Mouse (Mus musculus) 416B (cell line): Measurements from ENCODE around the gene Lpar3.
A peak's percentile ranks its signal among the peaks of the same experiment; 100 is the strongest.

Experiments used
- DNase-seq: peaks from one replicate; pipeline ENCODE4 v3.0.0; 2011; ENCODE audit warnings: low read depth

Gene Lpar3

DNA sequence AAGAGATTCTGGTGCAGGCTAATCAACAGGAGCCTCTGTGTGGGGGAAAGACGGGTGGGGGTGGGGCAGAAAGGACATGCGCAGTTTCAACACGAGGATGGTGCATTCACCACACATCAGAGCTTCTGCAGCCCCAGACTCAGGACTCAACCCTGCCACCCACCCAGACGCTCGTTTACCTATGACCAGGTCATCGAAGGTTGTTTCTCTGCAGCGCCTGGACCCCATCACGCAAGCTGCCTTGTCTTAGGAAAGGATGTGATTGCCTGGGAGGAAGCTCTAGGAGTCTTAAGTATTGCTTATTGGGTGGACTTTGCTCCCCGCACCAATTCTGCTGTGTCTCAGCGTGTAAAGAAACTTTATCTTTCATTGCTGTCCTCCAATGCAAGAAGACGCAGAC is 40.1 kb downstream of the Lpar3 start:
- no peak for DNase-seq

DNA sequence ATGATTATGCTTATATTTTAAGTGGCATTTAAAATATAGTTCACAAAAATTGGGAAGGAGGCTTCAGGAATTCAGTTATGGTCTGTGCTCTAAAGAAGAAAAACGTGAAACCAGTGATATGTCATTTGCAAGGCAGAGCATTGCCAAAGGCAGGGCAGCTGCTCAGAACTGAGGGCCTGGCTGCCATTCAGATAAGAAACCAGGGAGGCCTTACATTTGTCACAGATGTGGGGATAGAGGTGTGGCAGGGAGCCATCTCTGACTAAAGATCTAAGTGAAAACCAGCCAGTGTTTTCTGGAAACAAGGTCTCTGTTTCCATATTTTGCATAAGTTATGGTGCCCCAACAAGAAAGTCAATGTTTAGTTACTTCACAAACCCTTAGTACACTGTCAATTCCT is 41.8 kb downstream of the Lpar3 start:
- DNase-seq, result no peak

DNA sequence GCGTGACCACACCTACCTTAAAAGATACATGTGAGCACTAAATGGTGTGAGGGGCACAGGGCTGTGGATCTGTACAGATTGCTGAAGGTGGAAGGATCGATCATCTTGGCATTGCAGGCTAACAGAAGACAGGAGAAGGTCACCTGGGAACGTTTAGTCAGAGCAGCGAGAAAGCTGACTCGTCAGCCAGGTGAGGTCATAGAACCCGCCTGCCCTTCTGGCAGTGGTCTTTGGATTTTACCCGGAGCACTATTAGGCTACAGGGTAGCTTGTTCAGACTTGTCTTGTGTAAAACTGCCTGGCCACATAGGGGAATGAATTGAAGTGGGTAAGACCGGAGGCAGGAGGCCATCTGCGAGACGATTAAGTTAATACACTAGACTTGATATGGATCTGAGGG is 43.4 kb downstream of the Lpar3 start:
- no peak for DNase-seq

DNA sequence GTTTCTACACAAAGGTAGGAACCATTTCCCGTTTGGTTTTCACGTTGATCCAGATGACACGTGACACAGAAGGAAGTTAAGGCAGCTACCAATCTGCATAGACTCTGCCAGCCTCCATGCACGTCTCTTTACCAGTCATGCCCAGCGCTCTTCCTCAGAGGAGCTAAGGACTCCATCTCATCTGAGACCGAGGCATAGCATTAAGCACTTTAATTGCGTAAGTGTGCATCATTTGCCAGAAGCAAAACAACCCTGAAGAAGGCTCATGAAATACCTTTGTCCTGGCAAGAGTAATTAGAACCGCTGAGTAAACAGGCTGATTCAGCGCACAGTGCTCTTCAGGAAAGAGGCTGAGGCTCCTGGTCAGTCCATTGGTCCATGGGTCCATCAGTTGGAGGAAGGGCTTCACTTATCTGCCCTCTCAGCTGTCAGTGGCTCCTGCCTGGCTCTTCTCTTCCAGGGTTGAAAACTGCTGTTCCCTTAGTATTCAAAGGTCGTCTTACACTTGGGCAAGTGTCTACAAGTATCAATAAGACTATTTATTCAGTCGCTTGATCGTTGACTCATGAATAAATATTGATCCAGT is 44.9 kb downstream of the Lpar3 start:
- DNase-seq, result no peak

DNA sequence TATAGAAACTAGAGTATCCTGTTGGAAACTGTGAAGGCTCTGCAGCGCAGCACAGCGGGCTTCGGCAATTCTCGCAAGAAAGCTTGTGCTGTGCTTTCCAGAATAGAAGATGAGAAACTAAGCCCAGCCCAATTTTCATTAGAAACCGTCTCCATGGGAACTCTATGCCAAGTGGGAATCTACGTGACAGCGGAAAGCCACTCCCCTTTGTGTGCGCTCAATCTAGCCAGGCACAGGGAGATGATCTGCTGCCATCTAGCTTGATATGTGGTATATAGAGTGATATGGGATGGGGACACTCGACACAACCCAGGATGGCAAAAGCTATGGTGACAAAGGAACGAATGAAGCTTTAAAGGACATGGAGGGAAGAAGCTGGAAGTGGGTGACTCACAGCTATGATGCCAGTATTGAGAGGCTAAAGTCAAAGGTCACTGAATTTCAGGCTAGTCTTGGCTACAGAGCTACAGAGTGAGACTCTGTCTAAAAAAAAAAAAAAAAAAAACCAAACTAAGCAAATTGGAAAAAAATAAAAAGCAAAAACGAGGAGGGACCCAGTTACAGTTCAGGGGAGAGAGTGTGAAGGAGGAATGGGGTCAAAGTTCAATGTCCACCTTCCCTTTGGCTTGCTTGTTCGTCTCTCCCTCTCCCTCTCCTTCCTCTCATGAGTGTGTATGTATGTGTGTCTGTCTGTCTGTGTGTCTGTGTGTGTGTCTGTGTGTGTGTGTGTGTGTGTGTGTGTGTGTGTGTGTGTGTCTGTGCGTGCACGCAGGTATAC is 47.5 kb downstream of the Lpar3 start:
- no peak for DNase-seq

DNA sequence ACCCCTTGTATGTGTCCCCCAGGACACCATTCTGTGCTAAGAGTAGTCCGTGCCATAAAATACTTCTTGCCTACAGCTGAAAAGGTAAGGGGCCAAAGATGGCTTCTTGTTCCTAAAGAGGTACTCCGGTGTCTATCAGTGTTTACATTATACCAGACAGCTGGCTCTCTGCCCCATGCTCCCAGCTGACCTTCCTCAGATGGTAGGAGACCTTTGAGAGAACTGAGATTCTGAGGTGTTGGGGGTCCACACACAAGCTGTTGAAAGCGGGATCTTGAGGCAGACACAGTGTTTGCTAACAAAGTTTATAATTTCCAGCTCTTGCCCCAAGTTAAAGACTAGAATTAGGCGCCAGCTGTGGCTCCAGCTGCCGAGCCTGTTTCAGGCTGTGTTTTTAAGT is 53.7 kb downstream of the Lpar3 start:
- no peak for DNase-seq

DNA sequence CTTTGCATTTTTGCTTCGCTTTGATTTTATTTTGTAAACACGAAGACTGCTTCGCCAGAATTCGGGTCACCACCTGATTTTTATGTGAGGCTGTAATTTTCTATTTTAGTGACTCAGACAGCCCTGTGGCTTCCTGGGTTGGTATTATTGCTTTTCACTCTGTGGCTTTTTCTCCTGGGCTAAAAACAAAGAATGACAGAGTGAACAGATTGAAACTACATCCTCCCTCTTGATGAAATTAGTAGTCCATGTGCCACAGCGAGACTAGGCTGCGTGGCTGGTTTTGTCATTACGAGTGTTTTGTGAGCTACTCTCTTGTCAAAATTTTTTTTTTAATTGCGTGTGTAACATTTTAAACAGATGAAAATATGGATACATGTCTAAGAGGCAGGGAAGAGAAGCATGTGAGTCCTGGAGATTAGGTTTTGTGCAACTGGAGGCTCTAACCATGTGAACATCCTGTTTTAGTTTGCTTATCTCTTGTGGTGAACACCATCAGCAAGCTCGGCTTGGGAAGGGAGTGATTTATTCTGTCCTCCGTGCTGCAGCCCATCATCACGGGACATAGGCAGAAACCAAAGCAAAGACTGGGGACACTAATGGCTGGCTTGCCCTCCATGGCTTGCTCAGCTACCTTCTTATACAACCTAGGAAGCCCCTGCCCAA is 54.7 kb downstream of the Lpar3 start:
- DNase-seq, result peak; percentile 23

DNA sequence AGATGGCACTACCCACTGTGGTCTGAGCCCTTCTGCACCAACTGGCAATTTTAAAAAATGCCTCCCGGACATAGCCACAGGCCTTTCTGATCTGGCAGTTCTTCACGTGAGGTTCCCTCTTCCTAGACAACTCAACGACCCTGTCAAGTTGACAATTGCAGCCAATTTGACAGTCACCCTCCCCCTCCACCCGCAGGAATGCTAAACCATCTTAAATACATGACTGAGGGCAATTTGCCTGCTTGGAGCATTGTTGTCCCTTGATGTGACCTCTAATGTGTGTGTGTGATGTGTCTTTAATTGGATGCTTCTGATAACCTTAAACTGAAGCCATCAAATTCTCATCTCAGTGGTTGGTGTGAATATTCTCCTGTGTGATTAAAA is 55.3 kb downstream of the Lpar3 start:
- no peak for DNase-seq

DNA sequence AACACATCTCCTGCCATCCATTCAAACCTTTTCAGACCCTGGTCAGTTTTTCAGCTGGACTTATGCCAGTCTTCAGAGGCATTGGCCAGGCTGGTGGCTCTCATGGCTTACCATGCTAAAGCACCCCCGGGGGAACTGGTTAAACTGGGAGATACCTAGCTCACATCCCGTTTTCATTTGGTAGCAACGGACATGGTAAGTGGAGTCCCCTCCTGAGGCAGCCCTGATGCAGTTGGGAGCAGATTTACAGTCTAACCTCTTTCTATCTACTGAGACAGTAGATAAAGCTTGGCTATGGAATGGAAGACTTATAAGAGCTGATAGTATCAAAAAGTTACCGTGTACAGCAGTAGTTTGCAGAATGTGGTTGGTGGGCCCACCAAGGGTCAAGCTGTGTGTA is 56.2 kb downstream of the Lpar3 start:
- no peak for DNase-seq

DNA sequence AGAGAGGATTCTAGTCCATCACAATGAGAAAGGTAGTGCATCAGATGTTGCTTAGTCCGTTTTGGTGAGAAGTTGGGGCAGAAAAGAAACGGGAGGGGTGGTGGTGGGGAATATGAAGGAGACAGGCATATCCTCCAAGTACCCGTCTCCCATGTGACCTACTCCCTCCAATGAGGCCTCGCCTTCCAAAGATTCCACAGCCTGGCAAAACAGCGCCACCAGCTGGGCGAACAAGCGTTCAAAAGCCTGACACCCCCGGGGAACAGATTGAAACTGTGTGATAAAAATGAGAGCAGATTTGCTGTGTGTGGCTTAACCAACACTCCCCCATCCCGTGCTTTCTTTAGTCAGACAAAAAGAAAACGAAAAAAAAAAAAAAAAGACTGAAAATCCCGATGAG is 56.7 kb downstream of the Lpar3 start:
- DNase-seq, result peak; percentile 53

DNA sequence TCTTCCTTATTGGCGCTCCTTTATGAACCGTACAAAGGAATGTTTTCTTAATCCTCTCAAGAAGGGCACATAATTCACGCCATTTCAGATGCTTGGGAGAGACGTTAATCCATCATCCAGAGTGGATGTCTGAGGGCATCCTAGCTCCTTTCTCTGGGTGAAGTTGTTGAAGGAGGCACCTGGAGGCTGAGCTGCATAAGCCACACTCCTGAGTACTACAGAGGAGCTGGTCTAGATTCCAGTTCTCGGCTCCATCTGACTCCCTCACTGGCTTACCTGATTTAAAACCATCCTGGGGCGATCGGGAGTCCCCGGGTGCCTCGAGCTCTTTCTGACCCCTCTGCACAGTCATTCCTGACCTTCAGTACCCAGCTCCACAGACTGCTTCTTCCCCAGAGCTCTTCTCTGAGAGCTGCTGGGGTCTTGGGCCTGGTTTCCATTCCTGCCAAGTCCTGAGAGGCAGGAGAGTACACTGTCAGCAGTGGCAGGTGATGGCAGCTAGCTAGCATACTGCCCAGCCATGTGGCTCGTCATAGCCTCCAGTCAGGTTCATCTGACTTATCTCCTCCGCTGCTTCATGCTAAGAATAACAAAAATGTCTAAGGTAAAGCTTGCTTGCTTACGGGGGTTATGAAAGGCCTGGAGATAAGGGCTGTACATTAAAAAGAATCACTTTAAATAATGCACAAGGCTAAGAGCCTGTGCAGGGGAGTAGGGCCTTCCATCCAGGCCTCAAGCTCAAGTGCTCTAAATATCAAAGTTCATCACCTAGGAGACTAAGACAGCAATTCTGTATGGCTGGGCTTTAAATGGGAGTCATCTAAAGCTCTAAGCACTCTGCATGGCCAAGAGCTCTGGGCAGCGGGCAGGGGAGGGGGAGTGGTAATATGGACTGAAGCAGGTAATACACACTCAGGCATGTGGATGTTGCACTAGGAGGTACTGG is 57.7 kb downstream of the Lpar3 start:
- no peak for DNase-seq

DNA sequence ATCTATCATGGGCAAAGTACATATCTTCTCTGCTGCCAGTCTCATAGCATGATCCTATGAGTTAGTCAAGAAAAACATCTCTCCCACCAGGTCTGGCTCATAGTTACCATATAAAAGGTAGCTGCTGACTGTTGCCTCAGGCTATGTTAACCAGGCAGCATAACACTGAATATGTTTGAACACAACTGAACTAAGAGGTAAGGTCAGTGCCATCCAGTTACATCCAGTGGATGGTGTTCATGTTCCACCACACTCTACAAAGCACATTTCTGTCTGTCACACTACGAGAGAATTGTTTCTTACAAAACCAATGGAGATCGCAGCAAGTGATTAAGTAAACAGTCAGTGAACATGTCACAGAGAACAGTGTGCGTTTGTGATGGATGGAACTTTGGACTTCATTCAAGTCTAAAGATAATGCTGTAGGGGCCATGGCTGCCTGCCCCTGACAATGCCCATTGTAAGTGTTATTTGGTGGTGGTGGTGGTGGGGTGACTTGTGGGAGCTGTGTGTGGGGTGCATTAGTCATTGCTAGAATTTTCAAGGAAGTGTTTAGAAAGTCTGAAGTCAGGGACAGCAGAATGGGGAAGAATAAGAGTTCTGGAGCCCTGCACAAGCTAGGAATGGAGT is 63.1 kb downstream of the Lpar3 start:
- no peak for DNase-seq

DNA sequence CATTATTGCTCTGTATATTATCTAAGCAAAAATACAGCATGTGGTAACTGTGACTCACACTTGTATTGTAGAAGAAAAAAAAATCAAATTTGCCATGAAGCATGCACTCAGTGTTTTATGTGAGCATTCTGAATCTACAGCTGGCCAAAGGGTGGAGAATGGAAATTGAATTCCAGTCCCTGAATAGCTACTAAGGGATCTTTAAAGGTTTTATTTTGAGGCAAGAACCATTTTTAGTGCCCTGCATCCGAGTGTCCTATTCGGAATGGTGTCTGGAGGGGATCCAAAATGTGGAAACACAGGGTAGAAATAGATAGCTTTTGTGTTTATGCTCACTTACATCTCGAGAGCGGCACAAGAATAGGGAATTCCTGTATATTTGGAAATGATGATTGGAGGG is 65.4 kb downstream of the Lpar3 start:
- DNase-seq, result no peak

DNA sequence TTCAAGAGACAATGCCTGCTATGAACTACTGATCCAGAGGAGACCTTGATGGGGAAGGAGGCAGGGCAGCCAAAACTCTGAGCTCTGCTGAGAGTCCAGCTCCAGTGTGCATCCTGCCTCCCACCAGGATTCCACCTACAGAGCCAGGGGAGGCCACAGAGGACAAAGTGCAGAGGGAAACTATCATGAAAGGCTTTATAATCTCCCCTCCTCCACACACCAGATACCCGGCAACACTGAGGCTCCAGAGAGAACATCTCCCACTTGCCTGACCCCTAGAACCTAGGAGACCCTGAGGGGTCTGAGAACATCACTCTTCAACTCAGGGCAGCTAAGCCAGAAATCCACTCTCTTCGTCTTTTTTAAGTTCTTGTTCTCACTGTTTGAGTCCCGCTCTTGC is 71.2 kb downstream of the Lpar3 start:
- DNase-seq, result no peak

DNA sequence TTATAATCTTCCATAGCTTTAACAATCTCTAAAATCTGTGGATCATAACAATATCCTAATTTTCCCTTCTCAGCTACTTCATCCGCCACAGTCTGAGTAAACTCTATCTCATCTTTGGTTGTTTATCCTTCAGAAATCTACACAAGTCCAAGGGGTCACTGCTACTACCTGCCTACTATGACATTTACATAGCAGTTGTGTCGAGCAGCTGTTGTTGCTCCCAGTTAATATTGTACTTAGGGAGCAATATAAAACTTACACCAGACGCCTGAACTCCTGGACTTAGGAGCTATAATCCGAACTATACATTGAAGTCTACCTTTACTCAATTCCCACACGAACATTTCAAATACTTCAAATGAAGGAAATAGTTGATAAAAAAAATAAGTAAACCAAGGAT is 71.8 kb downstream of the Lpar3 start:
- no peak for DNase-seq

DNA sequence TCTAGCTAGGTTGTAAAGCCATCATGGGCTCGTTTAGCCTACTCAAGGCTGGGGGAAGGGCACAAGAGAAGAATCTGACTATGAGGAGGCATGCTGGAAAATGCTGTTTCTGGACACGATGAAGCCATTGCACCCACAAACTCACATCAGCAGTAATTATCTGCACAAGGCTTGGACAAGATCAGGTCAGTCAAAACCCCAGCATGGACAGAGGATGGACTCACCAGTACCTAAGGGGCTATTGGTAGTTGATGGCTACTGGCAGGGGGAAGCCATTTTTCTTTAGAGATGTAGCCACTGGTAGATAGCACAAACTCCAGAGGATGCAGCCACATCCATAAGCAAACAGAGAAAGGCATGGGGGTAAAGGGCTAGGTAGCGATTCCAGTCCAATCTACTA is 81.7 kb downstream of the Lpar3 start:
- no peak for DNase-seq

DNA sequence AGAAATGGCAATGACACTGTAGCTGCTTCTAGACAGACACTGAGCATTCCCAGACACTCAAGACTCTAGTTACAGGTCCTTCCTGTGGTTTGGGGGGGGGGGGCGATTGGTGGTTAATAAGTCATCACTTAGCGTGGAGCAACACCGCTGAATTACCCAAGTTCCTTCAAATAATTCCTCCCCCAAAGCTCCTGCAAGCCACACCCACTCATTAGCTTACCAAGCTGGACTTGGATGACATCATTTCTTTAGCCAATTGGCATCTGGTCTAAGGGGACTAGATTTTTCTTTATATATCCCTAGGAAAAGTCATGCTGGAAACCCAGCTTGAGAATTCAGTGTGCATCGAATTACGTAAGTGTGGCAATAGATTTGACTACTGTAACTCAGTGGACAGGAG is 82.4 kb downstream of the Lpar3 start:
- DNase-seq, result peak; percentile 86

DNA sequence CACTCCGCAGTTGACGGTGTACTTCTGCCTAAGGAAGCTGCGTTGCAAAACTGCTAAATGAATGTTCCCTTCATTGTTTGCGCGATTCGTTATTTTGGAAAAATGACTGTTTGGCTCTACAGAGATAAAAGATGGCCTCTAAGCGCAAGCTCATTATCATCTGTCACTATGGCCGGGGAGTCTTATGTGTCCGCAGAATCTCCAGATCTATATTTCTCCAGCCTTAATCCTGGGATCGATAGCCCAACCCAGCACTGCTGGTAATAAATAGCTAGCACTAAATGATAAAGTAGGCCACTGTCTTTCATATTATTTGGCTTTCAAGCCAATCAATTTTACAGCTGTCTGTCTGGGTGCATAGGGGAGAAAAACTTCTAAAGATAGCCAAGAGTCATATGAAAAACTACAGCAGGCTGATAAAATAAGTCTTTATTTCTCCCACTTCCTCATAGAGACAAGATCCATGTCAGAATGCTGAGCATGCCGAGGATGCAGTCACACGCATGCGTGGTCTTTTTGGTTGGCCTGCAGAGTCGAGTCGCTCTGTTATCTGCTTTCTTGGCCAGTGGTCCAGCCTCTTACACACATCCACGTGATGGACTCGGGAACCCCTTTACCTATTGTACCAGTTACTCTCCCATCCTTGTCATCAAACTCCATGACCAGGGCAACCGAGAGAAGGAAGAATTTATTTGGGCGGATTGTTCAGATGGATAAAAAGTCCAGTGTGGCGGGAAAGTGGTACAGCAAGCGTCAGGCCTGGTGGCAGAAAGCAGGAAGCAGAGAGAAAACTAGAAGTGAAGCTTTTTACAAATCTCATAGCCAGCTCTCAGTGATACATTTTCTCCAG is 84.0 kb downstream of the Lpar3 start:
- no peak for DNase-seq

DNA sequence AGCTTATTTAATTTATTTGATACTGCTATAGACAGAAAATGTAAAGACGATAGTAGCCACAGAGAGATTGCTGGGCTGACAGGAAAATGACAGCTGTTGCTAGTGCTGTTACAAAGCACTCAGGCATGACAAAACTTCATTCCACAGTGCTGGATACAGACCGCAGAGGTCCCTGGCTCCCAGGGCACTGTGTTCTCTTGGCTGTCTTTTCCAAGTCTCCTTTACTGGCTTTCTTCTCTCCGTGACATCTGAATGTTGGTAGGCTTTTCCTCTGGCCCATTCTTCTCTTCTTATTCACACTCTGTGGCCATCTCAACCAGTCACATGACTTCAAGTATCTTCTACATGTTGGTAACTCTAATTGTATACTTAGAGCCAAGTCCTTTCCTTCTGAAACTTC is 86.6 kb downstream of the Lpar3 start:
- DNase-seq, result no peak

DNA sequence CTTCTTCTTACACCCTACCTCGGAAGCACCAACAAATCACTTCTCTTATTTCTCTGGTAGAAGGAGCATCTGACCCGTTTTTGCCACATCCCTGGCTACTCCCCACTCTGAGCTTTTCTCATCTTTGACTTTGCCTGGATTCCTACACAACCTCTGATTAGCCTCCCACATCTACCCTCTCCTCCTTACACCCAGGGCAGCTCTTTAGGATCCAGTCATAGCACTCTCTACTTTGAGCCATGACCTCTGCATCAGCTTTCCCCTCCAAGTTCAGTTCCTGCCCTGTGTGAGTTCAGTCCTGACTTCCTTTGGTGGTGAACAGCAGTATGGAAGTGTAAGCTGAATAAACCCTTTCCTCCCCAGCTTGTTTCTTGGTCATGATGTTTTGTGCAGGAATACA is 87.1 kb downstream of the Lpar3 start:
- no peak for DNase-seq

DNA sequence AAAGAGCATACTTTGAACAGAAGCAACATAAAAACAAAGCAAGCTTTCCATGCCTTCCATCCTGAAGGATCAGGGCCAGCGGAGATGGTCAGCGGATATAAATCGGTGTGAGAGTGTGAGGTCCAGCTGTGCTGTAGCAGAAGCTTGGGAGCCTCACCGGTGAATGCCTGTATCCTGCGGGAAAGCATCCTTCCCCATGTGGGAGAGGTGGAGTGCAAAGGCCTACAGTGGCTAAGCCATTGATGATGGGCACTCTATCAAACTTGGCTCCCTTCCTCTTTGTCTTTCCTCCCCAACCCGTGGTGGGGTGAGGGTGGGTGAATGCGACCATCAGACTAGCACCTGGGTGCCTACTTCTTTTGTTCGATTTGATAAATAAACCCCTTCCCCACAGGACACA is 88.8 kb downstream of the Lpar3 start:
- no peak for DNase-seq
